Mouse (Mus musculus) CH12F3 (cell line): ENCODE measurements around the gene Gse1.

Experiments
- in situ Hi-C: fragments of 300-500 bp; cut with MboI; formaldehyde crosslinking; loops from 2 replicates; pipeline ENCODE4 v1.14.3; 2020; ENCODE audit warnings: low sequenced_read_pairs

Gene Gse1

GRCm38 (mm10) chr8:120371725-120372457 lies 143.6 kb downstream of the Gse1 start:
- in situ Hi-C loops: no loop called here

- in situ Hi-C loops: no loop called here
These were observed 144.4 kb downstream of the Gse1 start for GRCm38 (mm10) chr8:120372684-120373083.

GRCm38 (mm10) chr8:120373621-120374020 lies 145.4 kb downstream of the Gse1 start:
- in situ Hi-C loops: no loop called here

- in situ Hi-C loops: no loop called here
These were observed 145.8 kb downstream of the Gse1 start for GRCm38 (mm10) chr8:120374070-120374469.

GRCm38 (mm10) chr8:120374514-120374913 lies 146.3 kb downstream of the Gse1 start:
- in situ Hi-C loops: no loop called here

- in situ Hi-C loops: no loop called here
These were observed 146.9 kb downstream of the Gse1 start for GRCm38 (mm10) chr8:120375170-120375569.

GRCm38 (mm10) chr8:120376215-120376614 lies 148.0 kb downstream of the Gse1 start:
- in situ Hi-C loops: no loop called here

- in situ Hi-C loops: no loop called here
These were observed 148.9 kb downstream of the Gse1 start for GRCm38 (mm10) chr8:120376847-120377802.

GRCm38 (mm10) chr8:120377803-120378189 lies 149.5 kb downstream of the Gse1 start:
- in situ Hi-C loops: no loop called here

GRCm38 (mm10) chr8:120378306-120378705 lies 150.1 kb downstream of the Gse1 start:
- in situ Hi-C loops: no loop called here

GRCm38 (mm10) chr8:120379015-120379414 lies 150.8 kb downstream of the Gse1 start:
- in situ Hi-C loops: no loop called here

- in situ Hi-C loops: no loop called here
These were observed 153.6 kb downstream of the Gse1 start for GRCm38 (mm10) chr8:120381865-120382264.

GRCm38 (mm10) chr8:120382436-120383203 lies 154.4 kb downstream of the Gse1 start:
- in situ Hi-C loops: no loop called here

GRCm38 (mm10) chr8:120383204-120383560 lies 154.9 kb downstream of the Gse1 start:
- in situ Hi-C loops: no loop called here

GRCm38 (mm10) chr8:120383713-120384112 lies 155.5 kb downstream of the Gse1 start:
- in situ Hi-C loops: no loop called here

- in situ Hi-C loops: no loop called here
These were observed 156.5 kb downstream of the Gse1 start for GRCm38 (mm10) chr8:120384745-120385144.

GRCm38 (mm10) chr8:120388246-120388645 lies 160.0 kb downstream of the Gse1 start:
- in situ Hi-C loops: no loop called here

- in situ Hi-C loops: no loop called here
These were observed 162.3 kb downstream of the Gse1 start for GRCm38 (mm10) chr8:120390598-120390997.

GRCm38 (mm10) chr8:120391856-120392255 lies 163.6 kb downstream of the Gse1 start:
- in situ Hi-C loops: no loop called here

GRCm38 (mm10) chr8:120393085-120393484 lies 164.8 kb downstream of the Gse1 start:
- in situ Hi-C loops: no loop called here

GRCm38 (mm10) chr8:120393871-120394275 lies 165.6 kb downstream of the Gse1 start:
- in situ Hi-C loops: no loop called here
